Mouse (Mus musculus) limb, embryonic 13.5 days (tissue): ENCODE measurements at regions not wholly inside any gene's neighbourhood (a gene's known extent, or its start where the extent isn't known, plus 50 kb on each side); places are given as distances from the start of the nearest gene placed in this dataset.
A peak's percentile ranks its signal among the peaks of the same experiment; 100 is the strongest.

Experiments used
- ATAC-seq: fragments of 200-750 bp; cut with Nextera tagmentation; 2 replicates; pipeline ENCODE4 v1.8.0; 2017; ENCODE audit warnings: low read depth, moderate number of reproducible peaks, moderate TSS enrichment; ENCODE audit not compliant: low FRiP score
- H3K27ac ChIP-seq: fragments of 300-500 bp; sonication (generic); 2 replicates; pipeline ENCODE4 v1.5.1; 2015; ENCODE audit warnings: inconsistent platforms, mild to moderate bottlenecking, moderate library complexity
- H3K27me3 ChIP-seq: fragments of 300-500 bp; sonication (generic); 2 replicates; pipeline ENCODE4 v1.6.1; 2015; ENCODE audit warnings: mild to moderate bottlenecking, inconsistent platforms
- H3K36me3 ChIP-seq: fragments of 300-500 bp; sonication (generic); 2 replicates; pipeline ENCODE4 v1.6.1; 2015; ENCODE audit warnings: inconsistent platforms, mild to moderate bottlenecking, moderate library complexity
- H3K4me1 ChIP-seq: fragments of 300-500 bp; sonication (generic); 2 replicates; pipeline ENCODE4 v1.6.1; 2015; ENCODE audit warnings: inconsistent platforms
- H3K4me2 ChIP-seq: fragments of 300-500 bp; sonication (generic); replicated peaks from 2 replicates; pipeline ENCODE4 v1.6.1; 2015; ENCODE audit warnings: inconsistent platforms, mild to moderate bottlenecking, moderate library complexity
- H3K4me3 ChIP-seq: fragments of 300-500 bp; sonication (generic); 2 replicates; pipeline ENCODE4 v1.5.1; 2015; ENCODE audit warnings: moderate library complexity, mild to moderate bottlenecking, inconsistent platforms
- H3K9ac ChIP-seq: fragments of 300-500 bp; sonication (generic); 2 replicates; pipeline ENCODE4 v1.6.1; 2015; ENCODE audit warnings: mild to moderate bottlenecking, inconsistent platforms
- H3K9me3 ChIP-seq: fragments of 300-500 bp; sonication (generic); 2 replicates; pipeline ENCODE4 v1.6.1; 2016; ENCODE audit warnings: inconsistent platforms
- WGBS: fragments of 180-500 bp; shearing (Covaris S2); methylation state at CpG from one replicate; pipeline ENCODE4 v1.1.7; 2015; 5-methylcytosine and 5-hydroxymethylcytosine counted together

DNA sequence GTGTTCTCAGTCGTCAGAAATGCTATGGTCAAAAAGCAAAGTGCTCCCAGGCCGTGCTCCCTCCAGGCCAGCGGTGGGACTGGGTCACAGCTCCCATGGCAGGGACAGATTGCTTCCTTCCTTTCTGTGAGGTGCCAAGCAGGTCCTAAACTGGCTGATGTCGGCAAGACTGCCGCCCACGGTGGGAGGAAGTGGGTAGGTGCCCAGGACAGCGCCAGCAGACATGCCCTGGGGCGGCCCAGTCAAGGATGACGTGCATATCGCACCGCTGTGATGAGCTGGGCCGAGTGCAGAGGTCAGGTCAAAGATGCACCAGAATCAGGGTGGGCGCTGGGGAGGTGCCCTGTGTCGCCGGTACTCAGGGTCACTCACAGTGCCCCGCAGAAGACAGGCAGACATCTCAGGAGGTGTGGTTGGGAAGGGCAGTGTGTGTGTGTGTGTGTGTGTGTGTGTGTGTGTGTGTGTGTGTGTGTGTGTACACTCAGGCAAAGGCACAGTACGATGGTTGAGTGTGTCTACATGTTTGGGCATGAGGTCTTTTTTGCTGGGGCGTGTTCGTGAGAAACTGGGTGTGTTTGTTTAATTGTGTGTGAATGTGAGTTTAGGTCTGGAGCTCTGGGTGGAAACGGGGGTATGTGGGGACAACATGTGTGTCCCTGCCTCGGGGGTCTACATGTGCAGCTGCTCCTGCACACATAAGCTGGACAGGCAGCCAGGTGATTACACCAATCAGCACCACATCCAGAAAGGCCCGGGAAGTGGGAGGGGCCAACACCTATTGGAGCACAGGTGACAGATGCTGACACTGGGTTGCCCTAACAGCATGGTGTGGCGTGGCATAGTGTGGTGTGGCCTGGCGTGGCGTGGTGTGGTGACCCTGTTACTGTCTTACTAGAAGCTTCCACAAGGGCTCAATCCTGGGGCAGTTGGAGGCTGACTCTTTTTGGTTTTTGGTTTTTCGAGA, 100.5 kb upstream of the Ptpn1 start:
- no peak overlapping the region for H3K9ac ChIP-seq
- no peaks in the 10 kb centered on the region for H3K27me3 ChIP-seq
- H3K27ac ChIP-seq, result no peak overlapping the region
- 78% methylated on average over 26 of the region's 26 CpGs for WGBS
- H3K4me1 ChIP-seq, result peaks cover 35% of the 10 kb centered on the region
- no peak overlapping the region for H3K4me3 ChIP-seq
- H3K9me3 ChIP-seq, result no peaks in the 10 kb centered on the region
- H3K36me3 ChIP-seq, result no peaks in the 10 kb centered on the region
- ATAC-seq, result no peak
- no peak overlapping the region for H3K4me2 ChIP-seq

- Histone ChIP-seq H3K4me2 (no peak overlapping the region), H3K9me3 (no peaks in the 10 kb centered on the region), H3K9ac (no peak overlapping the region), H3K27me3 (no peaks in the 10 kb centered on the region), H3K36me3 (no peaks in the 10 kb centered on the region), H3K27ac (no peak overlapping the region), H3K4me3 (no peak overlapping the region), H3K4me1 (peaks cover 32% of the 10 kb centered on the region)
- ATAC-seq, result no peak
- 44% methylated on average over 5 of the region's 5 CpGs for WGBS
Measured at GRCm38 (mm10) chr2:167828258-167828657, 103.6 kb upstream of the Ptpn1 start.

- H3K9me3 ChIP-seq, result no peaks in the 10 kb centered on the region
- H3K27me3 ChIP-seq, result no peaks in the 10 kb centered on the region
- H3K27ac ChIP-seq, result no peak overlapping the region
- no peak overlapping the region for H3K9ac ChIP-seq
- no peak for ATAC-seq
- H3K36me3 ChIP-seq, result no peaks in the 10 kb centered on the region
- no peak overlapping the region for H3K4me2 ChIP-seq
- WGBS, result 43% methylated on average over 12 of the region's 12 CpGs
- H3K4me1 ChIP-seq, result peaks cover 26% of the 10 kb centered on the region
- no peak overlapping the region for H3K4me3 ChIP-seq
Measured at GRCm38 (mm10) chr2:167826922-167827703, 104.7 kb upstream of the Ptpn1 start.

DNA sequence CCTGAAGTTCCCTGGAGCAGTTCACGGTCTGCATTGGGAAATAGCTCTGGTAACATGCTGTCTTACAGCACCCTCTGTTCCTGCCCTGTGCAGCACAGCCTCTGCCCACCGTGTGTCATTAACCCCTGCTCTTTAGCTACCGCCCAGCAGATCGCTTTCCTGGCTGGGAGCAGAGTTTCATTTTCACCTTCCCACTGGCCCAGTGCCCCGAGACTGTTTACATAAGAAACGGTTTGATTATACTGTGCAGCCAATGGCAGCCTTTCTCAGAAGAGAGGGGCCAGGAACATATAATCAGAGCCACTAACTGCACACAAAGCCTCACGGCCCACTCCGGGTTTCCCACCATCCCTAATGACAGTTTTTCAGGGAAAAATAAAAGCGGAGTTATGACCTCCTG, 108.3 kb upstream of the Ptpn1 start:
- peak overlapping the region; percentile 7; the same call in 1 of the 2 replicates for H3K27ac ChIP-seq
- H3K9me3 ChIP-seq, result no peaks in the 10 kb centered on the region
- H3K4me2 ChIP-seq, result peak overlapping the region; percentile 14
- peaks cover 26% of the 10 kb centered on the region for H3K4me1 ChIP-seq
- H3K9ac ChIP-seq, result no peak overlapping the region
- peak; percentile 33; the same call in 1 of the 2 replicates for ATAC-seq
- H3K27me3 ChIP-seq, result peaks cover 5% of the 10 kb centered on the region; the same call in 1 of the 2 replicates
- H3K4me3 ChIP-seq, result no peak overlapping the region
- WGBS, result 9% methylated on average over 9 of the region's 9 CpGs
- no peaks in the 10 kb centered on the region for H3K36me3 ChIP-seq

- ATAC-seq, result no peak
- Histone ChIP-seq H3K36me3 (no peaks in the 10 kb centered on the region), H3K4me2 (no peak overlapping the region), H3K4me1 (peaks cover 26% of the 10 kb centered on the region), H3K9ac (no peak overlapping the region), H3K27me3 (peaks cover 5% of the 10 kb centered on the region; the same call in 1 of the 2 replicates), H3K4me3 (no peak overlapping the region), H3K27ac (no peak overlapping the region), H3K9me3 (no peaks in the 10 kb centered on the region)
- WGBS, result 94% methylated on average over 3 of the region's 3 CpGs
Measured at GRCm38 (mm10) chr2:167823044-167823443, 108.8 kb upstream of the Ptpn1 start.

DNA sequence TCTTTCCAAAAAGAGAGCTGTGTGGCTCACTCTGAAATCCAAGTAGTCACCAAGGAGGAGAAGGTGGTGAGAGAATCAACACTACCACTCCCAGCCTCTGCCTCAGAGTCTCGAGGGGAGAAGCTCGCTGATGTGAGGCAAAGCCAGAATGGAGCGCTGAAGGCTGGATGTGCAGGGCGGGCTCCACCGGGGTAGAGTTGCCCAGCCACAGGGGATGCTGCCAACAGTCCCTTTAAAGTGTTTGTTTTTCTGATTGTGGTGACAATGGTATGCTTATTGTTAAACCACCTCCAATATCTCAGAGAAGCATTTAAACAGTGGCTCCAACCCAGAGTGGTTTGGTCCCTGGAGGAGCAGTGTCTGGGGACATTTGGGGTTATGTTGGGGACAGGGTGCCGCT, 110.7 kb upstream of the Ptpn1 start:
- peaks cover 15% of the 10 kb centered on the region for H3K4me1 ChIP-seq
- no peaks in the 10 kb centered on the region for H3K9me3 ChIP-seq
- H3K4me3 ChIP-seq, result no peak overlapping the region
- WGBS, result 79% methylated on average over 6 of the region's 6 CpGs
- H3K36me3 ChIP-seq, result no peaks in the 10 kb centered on the region
- H3K9ac ChIP-seq, result no peak overlapping the region
- H3K4me2 ChIP-seq, result no peak overlapping the region
- no peak overlapping the region for H3K27ac ChIP-seq
- H3K27me3 ChIP-seq, result peaks cover 5% of the 10 kb centered on the region; the same call in 1 of the 2 replicates
- no peak for ATAC-seq

- no peak overlapping the region; the same call in 1 of the 2 replicates for H3K9ac ChIP-seq
- H3K4me2 ChIP-seq, result no peak overlapping the region
- H3K27ac ChIP-seq, result no peak overlapping the region
- peaks cover 6% of the 10 kb centered on the region for H3K4me1 ChIP-seq
- H3K27me3 ChIP-seq, result peaks cover 5% of the 10 kb centered on the region; the same call in 1 of the 2 replicates
- 77% methylated on average over 10 of the region's 10 CpGs for WGBS
- no peak for ATAC-seq
- no peak overlapping the region for H3K4me3 ChIP-seq
- H3K36me3 ChIP-seq, result no peaks in the 10 kb centered on the region
- H3K9me3 ChIP-seq, result no peaks in the 10 kb centered on the region
Measured at GRCm38 (mm10) chr2:167818799-167819198, 113.1 kb upstream of the Ptpn1 start.

DNA sequence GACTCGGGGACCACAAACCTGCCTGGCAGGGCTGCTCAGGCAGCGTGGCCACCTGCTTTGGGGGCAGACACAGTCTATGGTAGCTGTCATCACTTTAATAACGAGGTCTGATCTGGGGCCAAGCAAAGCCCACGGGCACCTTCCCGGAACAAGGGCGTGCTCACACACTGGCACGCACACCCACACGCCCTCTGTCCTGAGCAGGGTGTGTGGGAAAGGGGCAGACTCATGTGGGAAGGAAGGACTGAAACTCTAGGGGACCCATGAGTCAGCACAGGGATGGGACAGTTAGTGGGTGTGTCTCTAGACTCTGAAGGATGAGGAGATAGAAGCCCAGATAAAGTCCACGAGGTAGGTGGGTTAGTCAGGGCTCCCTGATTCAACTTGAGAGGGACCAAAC, 114.8 kb upstream of the Ptpn1 start:
- Histone ChIP-seq H3K4me1 (no peaks in the 10 kb centered on the region), H3K27ac (no peak overlapping the region), H3K4me2 (no peak overlapping the region), H3K27me3 (peaks cover 5% of the 10 kb centered on the region; the same call in 1 of the 2 replicates), H3K9me3 (no peaks in the 10 kb centered on the region), H3K9ac (no peak overlapping the region), H3K36me3 (no peaks in the 10 kb centered on the region), H3K4me3 (no peak overlapping the region)
- ATAC-seq, result no peak
- WGBS, result 64% methylated on average over 9 of the region's 9 CpGs

DNA sequence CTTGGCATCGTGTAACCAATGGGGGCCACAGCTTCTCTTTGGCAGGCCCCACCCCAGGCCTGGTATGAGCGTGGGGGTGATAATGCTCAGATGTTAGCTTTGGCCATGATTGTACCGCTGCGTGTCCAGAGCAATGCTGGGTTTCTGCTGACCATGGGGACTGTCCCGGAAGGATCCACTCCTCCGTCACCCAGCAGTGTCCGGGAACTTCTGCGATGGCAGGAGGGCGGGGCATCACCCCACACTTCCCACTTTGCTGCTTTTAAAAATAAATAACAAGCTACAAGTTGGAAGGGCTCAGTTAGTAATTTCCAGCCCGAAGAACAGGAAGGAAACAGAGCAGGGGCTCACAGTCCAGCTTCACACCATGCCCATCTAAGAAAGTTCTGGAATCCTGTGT, 116.7 kb upstream of the Ptpn1 start:
- no peak overlapping the region for H3K27ac ChIP-seq
- no peaks in the 10 kb centered on the region for H3K4me1 ChIP-seq
- no peak overlapping the region for H3K4me3 ChIP-seq
- H3K9ac ChIP-seq, result no peak overlapping the region
- no peaks in the 10 kb centered on the region for H3K36me3 ChIP-seq
- ATAC-seq, result no peak
- whole genome bisulfite sequencing, result 83% methylated on average over 10 of the region's 10 CpGs
- peaks cover 5% of the 10 kb centered on the region; the same call in 1 of the 2 replicates for H3K27me3 ChIP-seq
- no peaks in the 10 kb centered on the region for H3K9me3 ChIP-seq
- no peak overlapping the region for H3K4me2 ChIP-seq

- Histone ChIP-seq H3K36me3 (no peaks in the 10 kb centered on the region), H3K9me3 (no peaks in the 10 kb centered on the region), H3K4me1 (peaks cover 12% of the 10 kb centered on the region), H3K27ac (no peak overlapping the region), H3K4me3 (no peak overlapping the region), H3K4me2 (no peak overlapping the region), H3K9ac (no peak overlapping the region), H3K27me3 (no peaks in the 10 kb centered on the region)
- WGBS, result 77% methylated on average over 5 of the region's 5 CpGs
- ATAC-seq, result no peak
Measured at GRCm38 (mm10) chr2:167809256-167809655, 119.6 kb upstream of the Tmem189 start.

DNA sequence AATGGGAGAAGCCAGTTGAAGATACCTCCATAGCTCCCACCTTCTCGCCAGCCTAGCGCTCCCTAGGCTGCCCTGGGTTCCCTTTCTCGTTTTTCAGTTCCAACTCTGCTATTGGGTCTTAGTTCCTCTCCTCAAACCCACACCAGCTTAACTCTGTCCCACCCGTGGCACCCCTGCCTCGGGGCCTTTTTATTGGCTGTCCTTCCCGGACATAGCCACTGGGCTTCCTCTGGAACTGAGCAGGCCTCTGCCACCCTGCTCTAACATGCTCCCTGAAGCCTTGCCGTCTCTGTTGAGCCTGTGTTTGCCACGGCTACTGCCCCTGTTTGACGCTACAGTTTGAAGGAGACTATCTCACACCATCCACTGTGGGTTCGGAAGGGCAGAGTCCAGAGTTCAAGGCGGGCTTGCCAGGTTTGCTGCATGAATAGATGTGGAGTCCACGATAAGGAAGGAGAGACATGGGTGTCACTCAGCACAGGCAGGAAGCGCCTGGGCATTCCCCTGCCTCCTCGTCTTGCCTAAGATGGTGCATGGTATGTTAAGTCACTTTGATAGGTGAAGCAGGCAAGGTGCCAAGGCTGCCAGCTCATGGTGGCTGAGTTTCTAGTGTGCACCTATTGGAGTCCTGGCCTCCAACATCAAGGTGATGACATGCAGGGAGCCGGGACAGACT, 116.1 kb upstream of the Tmem189 start:
- Histone ChIP-seq H3K4me3 (no peak overlapping the region), H3K9ac (no peak overlapping the region), H3K27ac (no peak overlapping the region), H3K9me3 (no peaks in the 10 kb centered on the region), H3K36me3 (no peaks in the 10 kb centered on the region), H3K4me2 (no peak overlapping the region), H3K4me1 (peaks cover 15% of the 10 kb centered on the region), H3K27me3 (no peaks in the 10 kb centered on the region)
- WGBS, result 77% methylated on average over 15 of the region's 15 CpGs
- no peak for ATAC-seq
